Mouse (Mus musculus) neural tube, embryonic 15.5 days (tissue): ENCODE measurements around the gene Pgam1. TPM values are rescaled to one million over a fixed set of nuclear protein-coding genes. Genes with fewer than 3 reads are reported as not detected.
A peak's percentile ranks its signal among the peaks of the same experiment; 100 is the strongest.

Experiments
- ATAC-seq: fragments of 200-750 bp; cut with Nextera tagmentation; 2 replicates; pipeline ENCODE4 v1.8.0; 2017; ENCODE audit warnings: mild to moderate bottlenecking, moderate TSS enrichment, moderate library complexity; ENCODE audit not compliant: low FRiP score
- H3K27ac ChIP-seq: fragments of 300-500 bp; sonication (generic); replicated peaks from 2 replicates; pipeline ENCODE4 v1.5.1; 2015; ENCODE audit warnings: mild to moderate bottlenecking, inconsistent platforms
- H3K27me3 ChIP-seq: fragments of 300-500 bp; sonication (generic); replicated peaks from 2 replicates; pipeline ENCODE4 v1.6.1; 2015; ENCODE audit warnings: inconsistent platforms
- H3K36me3 ChIP-seq: fragments of 300-500 bp; sonication (generic); 2 replicates; pipeline ENCODE4 v1.6.1; 2015; ENCODE audit warnings: inconsistent platforms
- H3K4me1 ChIP-seq: fragments of 300-500 bp; sonication (generic); 2 replicates; pipeline ENCODE4 v1.6.1; 2015; ENCODE audit warnings: inconsistent platforms
- H3K4me2 ChIP-seq: fragments of 300-500 bp; sonication (generic); 2 replicates; pipeline ENCODE4 v1.6.1; 2015; ENCODE audit warnings: inconsistent platforms, mild to moderate bottlenecking, moderate library complexity
- H3K4me3 ChIP-seq: fragments of 300-500 bp; sonication (generic); replicated peaks from 2 replicates; pipeline ENCODE4 v1.5.1; 2015; ENCODE audit warnings: mild to moderate bottlenecking, inconsistent platforms
- H3K9ac ChIP-seq: fragments of 300-500 bp; sonication (generic); replicated peaks from 2 replicates; pipeline ENCODE4 v1.6.1; 2015; ENCODE audit warnings: mild to moderate bottlenecking, inconsistent platforms
- H3K9me3 ChIP-seq: fragments of 300-500 bp; sonication (generic); replicated peaks from 2 replicates; pipeline ENCODE4 v1.6.1; 2016; ENCODE audit warnings: inconsistent platforms
- WGBS: fragments of 180-500 bp; shearing (Covaris S2); methylation state at CpG from one replicate; pipeline ENCODE4 v1.1.7; 2015; ENCODE audit warnings: mixed read lengths; 5-methylcytosine and 5-hydroxymethylcytosine counted together
- polyA plus RNA-seq: library from polyadenylated mRNA; unstranded; fragments of >200 nt; fragmentation: Nextera tagmentation; extraction: Ambion mirVana; gene quantifications from 2 replicates; pipeline ENCODE4 v1.2.1, GENCODE M21; 2015

The Pgam1 gene
- polyA plus RNA-seq, 1 experiment from 2014 or later = 540 TPM

GRCm38 (mm10) chr19:41896319-41896711 is 15.4 kb upstream of the Pgam1 start:
- Histone ChIP-seq H3K36me3 (peaks cover 8% of the 10 kb centered on the region), H3K27me3 (no peaks in the 10 kb centered on the region), H3K9me3 (no peaks in the 10 kb centered on the region), H3K4me3 (peak overlapping the region; percentile 90), H3K4me2 (peak overlapping the region; percentile 90), H3K4me1 (peaks cover 24% of the 10 kb centered on the region), H3K9ac (peak overlapping the region; percentile 54), H3K27ac (peak overlapping the region; percentile 55; the same call in 1 of the 2 replicates)
- peak; percentile 11; the same call in 1 of the 2 replicates for ATAC-seq
- WGBS = 19% methylated on average over 18 of the region's 18 CpGs

GRCm38 (mm10) chr19:41898860-41899259 is 12.9 kb upstream of the Pgam1 start:
- Histone ChIP-seq H3K4me3 (no peak overlapping the region), H3K27me3 (no peaks in the 10 kb centered on the region), H3K9ac (no peak overlapping the region), H3K9me3 (no peaks in the 10 kb centered on the region), H3K4me2 (no peak overlapping the region), H3K27ac (no peak overlapping the region), H3K36me3 (no peaks in the 10 kb centered on the region), H3K4me1 (peaks cover 20% of the 10 kb centered on the region)
- no peak for ATAC-seq
- WGBS = 53% methylated on average over 4 of the region's 4 CpGs

GRCm38 (mm10) chr19:41900495-41901090 is 11.1 kb upstream of the Pgam1 start:
- Histone ChIP-seq H3K9ac (no peak overlapping the region), H3K36me3 (no peaks in the 10 kb centered on the region), H3K27ac (no peak overlapping the region), H3K4me2 (no peak overlapping the region), H3K4me1 (peaks cover 8% of the 10 kb centered on the region), H3K9me3 (no peaks in the 10 kb centered on the region), H3K4me3 (no peak overlapping the region), H3K27me3 (no peaks in the 10 kb centered on the region)
- 85% methylated on average over 8 of the region's 8 CpGs for WGBS
- ATAC-seq = no peak

- ATAC-seq = no peak
- H3K4me2 ChIP-seq = no peak overlapping the region
- no peak overlapping the region for H3K4me3 ChIP-seq
- 56% methylated on average over 2 of the region's 2 CpGs for WGBS
- no peak overlapping the region for H3K27ac ChIP-seq
- H3K36me3 ChIP-seq = no peaks in the 10 kb centered on the region
- peaks cover 3% of the 10 kb centered on the region; the same call in 1 of the 2 replicates for H3K4me1 ChIP-seq
- H3K9ac ChIP-seq = no peak overlapping the region
- H3K9me3 ChIP-seq = no peaks in the 10 kb centered on the region
- no peaks in the 10 kb centered on the region for H3K27me3 ChIP-seq
These were observed 10.0 kb upstream of the Pgam1 start for GRCm38 (mm10) chr19:41901696-41902095.

- Histone ChIP-seq H3K9ac (no peak overlapping the region), H3K36me3 (no peaks in the 10 kb centered on the region), H3K9me3 (no peaks in the 10 kb centered on the region), H3K4me2 (no peak overlapping the region), H3K27ac (no peak overlapping the region), H3K27me3 (no peaks in the 10 kb centered on the region), H3K4me1 (no peaks in the 10 kb centered on the region), H3K4me3 (no peak overlapping the region)
- ATAC-seq = no peak
- 90% methylated on average over 10 of the region's 10 CpGs for WGBS
These were observed 8.7 kb upstream of the Pgam1 start for GRCm38 (mm10) chr19:41902848-41903593.

- no peak overlapping the region for H3K27ac ChIP-seq
- no peak overlapping the region for H3K9ac ChIP-seq
- H3K4me2 ChIP-seq = no peak overlapping the region
- ATAC-seq = no peak
- H3K4me1 ChIP-seq = no peaks in the 10 kb centered on the region
- no peaks in the 10 kb centered on the region for H3K36me3 ChIP-seq
- no peaks in the 10 kb centered on the region for H3K9me3 ChIP-seq
- no peak overlapping the region for H3K4me3 ChIP-seq
- H3K27me3 ChIP-seq = no peaks in the 10 kb centered on the region
- 90% methylated on average over 2 of the region's 2 CpGs for WGBS
These were observed 6.5 kb upstream of the Pgam1 start for GRCm38 (mm10) chr19:41905246-41905645.

DNA sequence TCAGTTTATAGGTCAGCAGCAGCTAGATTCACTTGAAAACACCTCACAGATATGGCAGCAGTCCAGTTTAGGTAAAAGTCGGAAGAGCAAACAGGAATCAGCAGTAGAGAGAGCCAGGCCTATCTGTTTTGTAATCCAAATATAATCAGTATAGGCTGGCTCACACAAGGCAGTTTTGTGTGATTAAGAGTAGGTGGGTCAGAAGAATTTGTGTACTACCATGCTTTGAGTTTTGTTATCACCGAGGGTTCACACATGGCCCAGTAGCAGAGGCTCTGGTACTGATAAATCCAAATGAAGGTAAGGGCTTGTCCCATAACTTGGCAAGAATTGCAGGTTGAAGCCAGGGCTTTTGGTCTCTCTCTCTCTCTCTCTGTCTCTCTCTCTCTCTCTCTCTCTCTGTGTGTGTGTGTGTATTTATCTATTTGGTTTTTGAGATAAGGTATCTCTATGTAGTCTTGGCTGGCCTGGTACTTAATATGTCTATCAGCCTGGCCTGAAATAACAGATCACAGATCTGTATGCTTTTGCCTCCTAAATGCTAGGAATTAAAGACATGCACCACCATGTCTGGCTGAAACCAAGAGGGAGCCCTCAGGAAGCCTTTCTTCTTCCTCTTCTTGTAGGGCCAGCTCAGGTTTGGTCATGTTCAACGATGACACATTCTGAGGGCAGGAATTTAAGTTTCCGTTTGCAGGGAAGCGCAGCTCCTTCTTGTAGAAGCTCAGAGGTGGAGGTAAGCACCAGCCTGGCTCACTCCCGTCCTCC is 5.2 kb upstream of the Pgam1 start:
- no peak overlapping the region for H3K9ac ChIP-seq
- H3K4me3 ChIP-seq = no peak overlapping the region
- no peak overlapping the region for H3K4me2 ChIP-seq
- H3K36me3 ChIP-seq = no peaks in the 10 kb centered on the region
- H3K27ac ChIP-seq = no peak overlapping the region
- H3K27me3 ChIP-seq = no peaks in the 10 kb centered on the region
- 70% methylated on average over 6 of the region's 6 CpGs for WGBS
- no peaks in the 10 kb centered on the region for H3K9me3 ChIP-seq
- no peak for ATAC-seq
- no peaks in the 10 kb centered on the region for H3K4me1 ChIP-seq

DNA sequence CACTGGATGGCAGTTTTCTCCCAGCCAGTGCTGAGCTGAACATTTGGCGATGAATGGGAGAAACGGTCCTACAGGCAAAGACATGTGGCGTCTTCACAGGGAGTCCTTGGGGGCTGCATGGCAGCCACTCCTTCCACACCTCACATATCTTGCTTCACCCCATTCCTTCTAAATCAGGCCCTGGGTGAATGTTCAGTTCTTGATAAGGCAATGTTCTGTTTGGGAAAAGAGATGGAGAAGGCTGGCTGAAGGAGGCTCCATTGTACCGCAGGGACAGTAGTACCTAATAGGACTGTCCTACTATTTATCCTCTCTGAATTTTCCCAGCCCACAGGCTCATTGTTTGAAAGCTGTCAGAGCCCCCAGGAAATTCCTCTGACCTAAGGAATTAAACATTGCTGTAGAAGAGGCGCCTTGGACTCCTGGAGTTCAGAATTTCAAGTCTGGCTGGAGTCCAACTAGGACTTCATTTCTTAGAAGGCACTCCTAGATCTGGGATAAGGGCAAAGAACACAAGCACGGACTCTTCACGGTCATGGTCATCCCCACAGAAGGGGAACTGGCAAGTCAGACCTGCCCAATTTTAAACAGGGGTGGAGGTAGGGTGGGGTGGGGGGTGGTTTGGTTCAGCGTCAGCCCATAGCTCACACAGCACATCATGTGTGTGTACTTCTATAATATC is 4.5 kb upstream of the Pgam1 start:
- Histone ChIP-seq H3K27me3 (no peaks in the 10 kb centered on the region), H3K36me3 (no peaks in the 10 kb centered on the region), H3K4me2 (no peak overlapping the region), H3K4me1 (no peaks in the 10 kb centered on the region), H3K27ac (no peak overlapping the region), H3K9ac (no peak overlapping the region), H3K4me3 (no peak overlapping the region), H3K9me3 (no peaks in the 10 kb centered on the region)
- ATAC-seq = no peak
- WGBS = 53% methylated on average over 8 of the region's 8 CpGs

GRCm38 (mm10) chr19:41908736-41909135 is 3.0 kb upstream of the Pgam1 start:
- Histone ChIP-seq H3K27me3 (no peaks in the 10 kb centered on the region), H3K36me3 (0 out of 2 replicates have a peak, but pooled peaks cover 2% of the 10 kb centered on the region), H3K9me3 (no peaks in the 10 kb centered on the region), H3K4me3 (no peak overlapping the region), H3K4me2 (no peak overlapping the region), H3K9ac (no peak overlapping the region), H3K27ac (no peak overlapping the region), H3K4me1 (peaks cover 14% of the 10 kb centered on the region)
- no peak for ATAC-seq
- WGBS = 84% methylated on average over 3 of the region's 3 CpGs

DNA sequence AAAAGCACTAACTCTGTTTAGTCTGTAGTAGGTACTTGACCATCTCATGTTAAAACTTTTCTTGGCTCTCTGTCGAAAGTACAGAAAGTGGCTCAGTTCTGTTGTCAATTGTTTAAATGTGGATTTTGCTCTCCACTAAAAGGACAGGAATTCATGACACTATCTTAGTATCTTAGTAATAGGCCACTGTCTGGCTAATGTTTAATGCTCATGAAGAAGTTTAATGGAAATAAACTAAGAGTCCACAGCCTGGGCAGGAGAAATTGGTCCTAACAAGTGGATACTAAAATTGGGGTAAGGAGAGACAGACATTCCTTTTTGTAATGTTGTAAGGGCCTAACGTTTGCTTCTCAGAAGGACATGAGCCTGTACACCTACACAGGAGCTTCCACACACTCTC is 1.3 kb upstream of the Pgam1 start:
- Histone ChIP-seq H3K4me1 (peaks cover 29% of the 10 kb centered on the region), H3K4me2 (no peak overlapping the region), H3K4me3 (no peak overlapping the region), H3K36me3 (0 out of 2 replicates have a peak, but pooled peaks cover 4% of the 10 kb centered on the region), H3K27me3 (no peaks in the 10 kb centered on the region), H3K9me3 (no peaks in the 10 kb centered on the region), H3K27ac (no peak overlapping the region), H3K9ac (no peak overlapping the region)
- no peak for ATAC-seq
- 82% methylated on average over 2 of the region's 2 CpGs for WGBS
